Mouse (Mus musculus) erythroblast, embryonic 14.5 days (primary cell): ENCODE results near the gene Six2.

Experiments
- GATA1 ChIP-seq: IDR thresholded peaks from 2 replicates; pipeline ENCODE4 v1.6.1; 2012; ENCODE audit warnings: low read length, inconsistent platforms, mixed read lengths
- TAL1 ChIP-seq: IDR thresholded peaks from 3 replicates; pipeline ENCODE4 v1.6.1; 2012; ENCODE audit warnings: low read length, inconsistent platforms, mixed read lengths

GRCm38 (mm10) chr17:85728071-85728718, 40.1 kb upstream of the Six2 start:
- no peak for TF ChIP-seq GATA1
- no peak for TF ChIP-seq TAL1
